ENCODE assay signal across 31 mouse cellular contexts in the genomic region with DNA sequence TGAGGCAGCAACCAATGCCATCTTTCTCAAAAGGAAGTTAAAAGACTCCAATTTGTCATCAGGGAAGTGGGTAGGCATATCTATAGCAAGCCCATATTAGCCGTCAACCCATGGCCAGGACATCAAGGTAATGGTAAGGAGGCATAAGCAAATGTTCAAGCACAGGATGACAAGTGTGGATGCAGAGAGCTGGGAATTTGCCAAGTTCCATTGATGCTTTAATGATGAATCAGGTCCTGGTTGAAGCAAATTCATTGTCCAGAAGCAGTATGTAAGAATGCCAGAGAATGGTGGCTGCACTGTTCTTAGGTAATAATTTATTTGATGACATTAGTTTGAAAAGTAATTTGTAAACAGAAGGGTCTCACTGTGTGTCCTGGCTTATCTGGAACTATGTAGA.
"Had no signal": no experiment of that assay in that cellular context is flagged by ENCODE, and none has a peak within 500 bp of the region (broad histone marks: within the 10 kb centered on the region; RNA-seq: fewer than 3 reads in every experiment).

No protein-coding gene starts in this region.

- H3K27me3 ChIP-seq: limb, embryonic 12.5 days; limb, embryonic 13.5 days; limb, embryonic 15.5 days; liver, embryonic 12.5 days; liver, embryonic 13.5 days; liver, embryonic 15.5 days; lung, embryonic 15.5 days; megakaryocyte, embryonic 14.5 days; midbrain, embryonic 12.5 days; midbrain, embryonic 13.5 days; midbrain, embryonic 15.5 days; neural tube, embryonic 12.5 days had no signal

- H3K4me3 ChIP-seq: limb, embryonic 10.5 days; limb, embryonic 12.5 days; limb, embryonic 13.5 days; limb, embryonic 15.5 days; liver, embryonic 12.5 days; liver, embryonic 13.5 days; liver, embryonic 15.5 days; lung, embryonic 15.5 days; megakaryocyte, embryonic 14.5 days; midbrain, embryonic 10.5 days; midbrain, embryonic 12.5 days; midbrain, embryonic 13.5 days; midbrain, embryonic 15.5 days; myocyte; neural tube, embryonic 12.5 days had no signal

- H3K27ac ChIP-seq: limb, embryonic 10.5 days; limb, embryonic 12.5 days; limb, embryonic 13.5 days; limb, embryonic 15.5 days; liver, embryonic 12.5 days; liver, embryonic 13.5 days; liver, embryonic 14.5 days; liver, embryonic 15.5 days; lung, embryonic 15.5 days; macrophage; midbrain, embryonic 10.5 days; midbrain, embryonic 12.5 days; midbrain, embryonic 13.5 days; midbrain, embryonic 15.5 days; neural tube, embryonic 12.5 days had no signal

- H3K36me3 ChIP-seq: limb, embryonic 10.5 days; limb, embryonic 12.5 days; limb, embryonic 13.5 days; limb, embryonic 15.5 days; liver, embryonic 12.5 days; liver, embryonic 13.5 days; liver, embryonic 15.5 days; lung, embryonic 15.5 days; midbrain, embryonic 10.5 days; midbrain, embryonic 12.5 days; midbrain, embryonic 13.5 days; midbrain, embryonic 15.5 days; neural tube, embryonic 12.5 days had no signal

- H3K4me1 ChIP-seq: limb, embryonic 10.5 days; limb, embryonic 12.5 days; limb, embryonic 13.5 days; limb, embryonic 15.5 days; liver, embryonic 12.5 days; liver, embryonic 13.5 days; liver, embryonic 15.5 days; lung, embryonic 15.5 days; megakaryocyte, embryonic 14.5 days; midbrain, embryonic 10.5 days; midbrain, embryonic 12.5 days; midbrain, embryonic 13.5 days; midbrain, embryonic 15.5 days; neural tube, embryonic 12.5 days had no signal

- H3K4me2 ChIP-seq: limb, embryonic 12.5 days; limb, embryonic 13.5 days; limb, embryonic 15.5 days; liver, embryonic 11.5 days; liver, embryonic 12.5 days; liver, embryonic 13.5 days; liver, embryonic 15.5 days; lung, embryonic 14.5 days; lung, embryonic 15.5 days; midbrain, embryonic 11.5 days; midbrain, embryonic 12.5 days; midbrain, embryonic 13.5 days; midbrain, embryonic 15.5 days; neural tube, embryonic 12.5 days had no signal

- ATAC-seq: liver, embryonic 12.5 days; liver, postnatal 0 days; lung, postnatal 0 days; midbrain, embryonic 13.5 days; midbrain, embryonic 15.5 days; midbrain, embryonic 16.5 days had no signal

- H3K9ac ChIP-seq: limb, embryonic 12.5 days; limb, embryonic 13.5 days; limb, embryonic 15.5 days; liver, embryonic 12.5 days; liver, embryonic 13.5 days; liver, embryonic 14.5 days; liver, embryonic 15.5 days; liver, postnatal 0 days; lung, embryonic 14.5 days; lung, embryonic 15.5 days; midbrain, embryonic 12.5 days; midbrain, embryonic 13.5 days; midbrain, embryonic 15.5 days; neural tube, embryonic 12.5 days had no signal

- H3K9me3 ChIP-seq: limb, embryonic 10.5 days; limb, embryonic 12.5 days; limb, embryonic 13.5 days; limb, embryonic 15.5 days; liver, embryonic 12.5 days; liver, embryonic 13.5 days; liver, embryonic 15.5 days; lung, embryonic 15.5 days; megakaryocyte, embryonic 14.5 days; midbrain, embryonic 10.5 days; midbrain, embryonic 12.5 days; midbrain, embryonic 13.5 days; midbrain, embryonic 15.5 days; neural tube, embryonic 12.5 days had no signal

- DNase-seq: left cerebral cortex, postnatal 4 days; liver; liver, embryonic 13.5 days; liver, postnatal 0 days; lung, adult 2 months; lung, embryonic 14.5 days; lung, postnatal 10 days; lung, postnatal 14 days; lung, postnatal 36 days; lung, postnatal 4 days; midbrain, embryonic 14.5 days had no signal
